Mouse (Mus musculus): ENCODE data around the gene Rgs6. TPM values are rescaled to one million over a fixed set of nuclear protein-coding genes. Genes with fewer than 3 reads are reported as not detected.

The Rgs6 gene
- polyA plus RNA-seq, 2 experiments: 0.07 to 0.20 TPM

- H3K27me3 ChIP-seq (ENCODE audit: control insufficient read depth, insufficient read depth, low read length): no peaks in the 10 kb centered on the region
- no peaks in the 10 kb centered on the region for H3K4me1 ChIP-seq (replicated peaks; ENCODE audit: control insufficient read depth in 2 of 2, insufficient read depth in 2 of 2, low read length in 1 of 2)
- no peak for ATAC-seq (ENCODE audit: insufficient read depth)
- DNase-seq (ENCODE audit: low read depth in 3 of 3, low spot score in 3 of 3): no peak
- no peak for TF ChIP-seq CTCF (IDR thresholded peaks at IDR 0.05; ENCODE audit: low read depth)
- no peak for TF ChIP-seq EP300 (IDR thresholded peaks at IDR 0.05; ENCODE audit: low read depth)
- no peak overlapping the region for H3K4me3 ChIP-seq (ENCODE audit: insufficient read depth in 1 of 2, low read depth in 2 of 2, low read length in 2 of 2)
- no peak overlapping the region for H3K4me2 ChIP-seq (ENCODE audit: low read depth)
- H3K9me3 ChIP-seq (ENCODE audit: control insufficient read depth, low read length): no peaks in the 10 kb centered on the region
- H3K27ac ChIP-seq: no peak overlapping the region
- H3K9ac ChIP-seq (replicated peaks): no peak overlapping the region
- WGBS (ENCODE audit: insufficient replicate concordance): 68% methylated on average over 3 of the region's 3 CpGs
- no peaks in the 10 kb centered on the region for H3K36me3 ChIP-seq (replicated peaks; ENCODE audit: control insufficient read depth, insufficient read depth, low read depth)
Observed at GRCm38 (mm10) chr12:82810631-82811030, 222.5 kb downstream of the Rgs6 start.

- 62% methylated on average over 2 of the region's 2 CpGs for WGBS (ENCODE audit: insufficient replicate concordance)
- no peak for TF ChIP-seq CTCF (IDR thresholded peaks at IDR 0.05; ENCODE audit: low read depth)
- no peak for TF ChIP-seq EP300 (IDR thresholded peaks at IDR 0.05; ENCODE audit: low read depth)
- Histone ChIP-seq H3K4me2 (ENCODE audit: low read depth) (no peak overlapping the region), H3K27ac (no peak overlapping the region), H3K27me3 (ENCODE audit: control insufficient read depth, insufficient read depth, low read length) (no peaks in the 10 kb centered on the region), H3K9me3 (ENCODE audit: control insufficient read depth, low read length) (no peaks in the 10 kb centered on the region), H3K4me1 (replicated peaks; ENCODE audit: control insufficient read depth in 2 of 2, insufficient read depth in 2 of 2, low read length in 1 of 2) (no peaks in the 10 kb centered on the region), H3K9ac (replicated peaks) (no peak overlapping the region), H3K36me3 (replicated peaks; ENCODE audit: control insufficient read depth, insufficient read depth, low read depth) (no peaks in the 10 kb centered on the region), H3K4me3 (ENCODE audit: insufficient read depth in 1 of 2, low read depth in 2 of 2, low read length in 2 of 2) (no peak overlapping the region)
- DNase-seq (ENCODE audit: low read depth in 3 of 3, low spot score in 3 of 3) (no peak), ATAC-seq (ENCODE audit: insufficient read depth) (no peak)
Observed at GRCm38 (mm10) chr12:82815982-82816381, 227.9 kb downstream of the Rgs6 start.

- Histone ChIP-seq H3K9me3 (ENCODE audit: control insufficient read depth, low read length) (no peaks in the 10 kb centered on the region), H3K27ac (no peak overlapping the region), H3K4me3 (ENCODE audit: insufficient read depth in 1 of 2, low read depth in 2 of 2, low read length in 2 of 2) (no peak overlapping the region), H3K4me1 (replicated peaks; ENCODE audit: control insufficient read depth in 2 of 2, insufficient read depth in 2 of 2, low read length in 1 of 2) (no peaks in the 10 kb centered on the region), H3K9ac (replicated peaks) (no peak overlapping the region), H3K4me2 (ENCODE audit: low read depth) (no peak overlapping the region), H3K36me3 (replicated peaks; ENCODE audit: control insufficient read depth, insufficient read depth, low read depth) (no peaks in the 10 kb centered on the region), H3K27me3 (ENCODE audit: control insufficient read depth, insufficient read depth, low read length) (no peaks in the 10 kb centered on the region)
- ATAC-seq (ENCODE audit: insufficient read depth): no peak
- TF ChIP-seq EP300 (IDR thresholded peaks at IDR 0.05; ENCODE audit: low read depth): no peak
- no peak for TF ChIP-seq CTCF (IDR thresholded peaks at IDR 0.05; ENCODE audit: low read depth)
- 51% methylated on average over 6 of the region's 6 CpGs for WGBS (ENCODE audit: insufficient replicate concordance)
- no peak for DNase-seq (ENCODE audit: low read depth in 3 of 3, low spot score in 3 of 3)
Observed at GRCm38 (mm10) chr12:82819328-82819727, 231.2 kb downstream of the Rgs6 start.

- Histone ChIP-seq H3K9me3 (ENCODE audit: control insufficient read depth, low read length) (no peaks in the 10 kb centered on the region), H3K9ac (replicated peaks) (no peak overlapping the region), H3K27me3 (ENCODE audit: control insufficient read depth, insufficient read depth, low read length) (no peaks in the 10 kb centered on the region), H3K4me1 (replicated peaks; ENCODE audit: control insufficient read depth in 2 of 2, insufficient read depth in 2 of 2, low read length in 1 of 2) (no peaks in the 10 kb centered on the region), H3K4me2 (ENCODE audit: low read depth) (no peak overlapping the region), H3K36me3 (replicated peaks; ENCODE audit: control insufficient read depth, insufficient read depth, low read depth) (no peaks in the 10 kb centered on the region), H3K4me3 (ENCODE audit: insufficient read depth in 1 of 2, low read depth in 2 of 2, low read length in 2 of 2) (no peak overlapping the region), H3K27ac (no peak overlapping the region)
- TF ChIP-seq CTCF (IDR thresholded peaks at IDR 0.05; ENCODE audit: low read depth) (no peak), EP300 (IDR thresholded peaks at IDR 0.05; ENCODE audit: low read depth) (no peak)
- ATAC-seq (ENCODE audit: insufficient read depth) (no peak), DNase-seq (ENCODE audit: low read depth in 3 of 3, low spot score in 3 of 3) (no peak)
- WGBS (ENCODE audit: insufficient replicate concordance): 55% methylated on average over 6 of the region's 6 CpGs
Observed at GRCm38 (mm10) chr12:82819991-82820390, 231.9 kb downstream of the Rgs6 start.

- Histone ChIP-seq H3K27ac (no peak overlapping the region), H3K4me1 (replicated peaks; ENCODE audit: control insufficient read depth in 2 of 2, insufficient read depth in 2 of 2, low read length in 1 of 2) (no peaks in the 10 kb centered on the region), H3K36me3 (replicated peaks; ENCODE audit: control insufficient read depth, insufficient read depth, low read depth) (no peaks in the 10 kb centered on the region), H3K9me3 (ENCODE audit: control insufficient read depth, low read length) (no peaks in the 10 kb centered on the region), H3K9ac (replicated peaks) (no peak overlapping the region), H3K4me3 (ENCODE audit: insufficient read depth in 1 of 2, low read depth in 2 of 2, low read length in 2 of 2) (no peak overlapping the region), H3K27me3 (ENCODE audit: control insufficient read depth, insufficient read depth, low read length) (no peaks in the 10 kb centered on the region), H3K4me2 (ENCODE audit: low read depth) (no peak overlapping the region)
- TF ChIP-seq EP300 (IDR thresholded peaks at IDR 0.05; ENCODE audit: low read depth) (no peak), CTCF (IDR thresholded peaks at IDR 0.05; ENCODE audit: low read depth) (no peak)
- WGBS (ENCODE audit: insufficient replicate concordance): 62% methylated on average over 3 of the region's 3 CpGs
- DNase-seq (ENCODE audit: low read depth in 3 of 3, low spot score in 3 of 3): no peak
- no peak for ATAC-seq (ENCODE audit: insufficient read depth)
Observed at GRCm38 (mm10) chr12:82822821-82823620, 234.9 kb downstream of the Rgs6 start.

Data from liver, embryonic 14.5 days (tissue).